Mouse (Mus musculus): ENCODE results near the gene Mtap.

GRCm38 (mm10) chr4:89123446-89124243 lies 13.3 kb upstream of the Mtap start:
- TF ChIP-seq CTCF (IDR thresholded peaks at IDR 0.05; ENCODE audit: insufficient read depth, low read depth, low read length): no peak
- TF ChIP-seq POLR2A (IDR thresholded peaks at IDR 0.05; ENCODE audit: insufficient read depth, low read depth, low read length): no peak
